Mouse (Mus musculus) C2C12 (cell line): ENCODE data around the gene Nutm1.

Experiments
- CEBPB ChIP-seq: IDR thresholded peaks from one replicate; pipeline ENCODE4 v1.6.1; 2011; ENCODE audit warnings: low read depth, mild to moderate bottlenecking, control low read depth, moderate library complexity
- CTCF ChIP-seq: IDR thresholded peaks from one replicate; pipeline ENCODE4 v1.5.1; 2011; ENCODE audit not compliant: control insufficient read depth, insufficient read depth, insufficient read length

DNA sequence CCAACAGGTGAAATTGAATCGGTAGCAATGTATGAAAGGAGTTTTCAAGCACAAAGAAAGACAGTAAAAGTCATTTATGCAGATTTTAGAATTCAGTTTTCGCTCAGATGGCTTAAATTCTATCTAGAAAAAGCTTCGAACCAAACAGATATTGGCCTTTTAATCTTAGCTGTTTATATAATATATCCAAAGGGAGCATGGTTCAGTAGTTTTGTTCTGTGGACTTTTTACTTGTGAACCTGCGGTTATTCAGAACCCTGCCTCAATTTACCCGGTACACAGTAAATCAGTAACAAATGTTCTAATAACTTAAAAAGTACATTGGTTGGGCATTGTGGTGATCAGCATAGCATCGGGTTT lies 25.9 kb upstream of the Nutm1 start:
- TF ChIP-seq CTCF (no peak), CEBPB (no peak)
